Mouse (Mus musculus) adrenal gland, postnatal 14 days (tissue): ENCODE results near the gene Gm49320. TPM values are rescaled to one million over a fixed set of nuclear protein-coding genes. Genes with fewer than 3 reads are reported as not detected.
"Not testable (repeated sequence)": the region's sequence is repeated elsewhere in the genome, so short reads cannot be mapped to it uniquely, and the experiment has no call there.

ENCODE experiments used
- DNase-seq: peaks from one replicate; pipeline ENCODE4 v3.0.0; 2021; ENCODE audit warnings: mixed read lengths
- total RNA-seq: library from RNA; stranded (reverse); gene quantifications from 2 replicates; pipeline ENCODE4 v1.2.3, GENCODE M21; 2021

The Gm49320 gene
- total RNA-seq, 1 experiment from 2014 or later = not detected

DNA sequence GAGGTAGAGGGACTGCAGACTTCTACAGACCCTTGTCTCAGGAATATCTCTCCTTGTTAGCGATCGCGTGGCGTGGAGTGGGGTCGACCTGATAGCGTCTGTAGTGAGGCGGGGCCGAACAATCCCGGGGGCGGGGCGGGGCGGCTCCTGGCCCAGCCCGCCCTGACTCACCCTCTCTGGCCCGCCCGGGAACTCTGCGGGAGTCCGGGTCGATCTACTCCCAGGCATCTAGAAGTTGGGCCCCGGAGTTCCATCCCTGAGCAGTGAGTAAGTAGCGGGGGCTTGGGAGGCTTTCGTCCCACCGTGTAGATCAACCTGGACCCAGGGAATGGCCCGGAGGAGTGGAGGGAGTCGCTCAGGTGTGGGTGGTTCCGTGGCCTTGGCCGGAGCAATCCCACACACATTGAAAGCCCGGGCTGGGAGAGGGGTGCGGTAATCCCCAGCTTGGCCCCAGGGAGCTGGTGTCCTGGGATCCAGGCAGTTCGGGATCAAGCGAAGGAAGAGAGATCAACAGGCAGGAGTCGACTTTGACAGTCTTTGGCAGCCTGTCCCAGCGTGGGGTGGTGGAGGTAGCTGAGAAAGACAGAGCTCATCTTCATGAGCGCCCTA, 11.8 kb upstream of the Gm49320 start, which contains the start of gene Lrrc8e:
Lrrc8e (plus strand) TSS at position 89 of the 609 bp plus-strand sequence.
- peak; percentile 87 for DNase-seq

DNA sequence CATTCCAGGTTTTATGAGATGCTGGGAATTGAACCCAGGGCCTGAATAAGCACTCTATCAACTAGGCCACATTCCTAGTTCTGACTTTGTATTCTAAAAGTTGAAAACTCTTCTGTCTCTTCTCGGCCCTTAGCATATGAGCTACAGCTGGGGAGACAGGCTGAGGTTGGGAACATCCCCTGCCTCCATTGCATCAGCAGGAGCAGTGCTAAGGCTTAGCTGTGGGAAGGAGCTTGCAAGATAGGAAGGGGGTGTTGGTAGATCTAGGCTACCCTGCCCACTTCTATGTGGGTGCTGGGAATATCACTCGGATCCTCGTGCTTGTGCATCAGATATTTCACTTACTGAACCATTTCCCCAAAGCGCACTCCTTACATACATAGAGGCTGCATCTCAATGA, 10.7 kb upstream of the Gm49320 start:
- no peak for DNase-seq

DNA sequence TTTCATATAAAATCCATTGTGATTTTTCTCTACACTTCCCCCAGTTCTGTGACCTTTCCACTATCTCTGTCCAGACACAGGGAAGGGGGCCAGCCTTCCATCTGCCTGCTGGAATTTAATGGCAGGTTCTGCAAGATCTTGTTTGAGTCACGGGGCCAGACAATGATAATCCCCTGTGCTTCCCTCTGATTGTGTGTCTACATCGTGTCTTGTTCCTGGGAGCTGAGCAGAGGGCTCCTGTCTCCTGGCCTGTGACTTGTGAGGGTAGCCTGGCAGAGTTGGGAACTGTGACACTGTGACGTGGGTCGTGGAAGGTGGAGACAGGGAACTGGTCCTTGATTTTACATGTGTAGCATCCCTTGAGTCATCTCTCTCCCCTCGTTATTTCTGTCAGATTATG, 8.9 kb upstream of the Gm49320 start:
- no peak for DNase-seq

DNA sequence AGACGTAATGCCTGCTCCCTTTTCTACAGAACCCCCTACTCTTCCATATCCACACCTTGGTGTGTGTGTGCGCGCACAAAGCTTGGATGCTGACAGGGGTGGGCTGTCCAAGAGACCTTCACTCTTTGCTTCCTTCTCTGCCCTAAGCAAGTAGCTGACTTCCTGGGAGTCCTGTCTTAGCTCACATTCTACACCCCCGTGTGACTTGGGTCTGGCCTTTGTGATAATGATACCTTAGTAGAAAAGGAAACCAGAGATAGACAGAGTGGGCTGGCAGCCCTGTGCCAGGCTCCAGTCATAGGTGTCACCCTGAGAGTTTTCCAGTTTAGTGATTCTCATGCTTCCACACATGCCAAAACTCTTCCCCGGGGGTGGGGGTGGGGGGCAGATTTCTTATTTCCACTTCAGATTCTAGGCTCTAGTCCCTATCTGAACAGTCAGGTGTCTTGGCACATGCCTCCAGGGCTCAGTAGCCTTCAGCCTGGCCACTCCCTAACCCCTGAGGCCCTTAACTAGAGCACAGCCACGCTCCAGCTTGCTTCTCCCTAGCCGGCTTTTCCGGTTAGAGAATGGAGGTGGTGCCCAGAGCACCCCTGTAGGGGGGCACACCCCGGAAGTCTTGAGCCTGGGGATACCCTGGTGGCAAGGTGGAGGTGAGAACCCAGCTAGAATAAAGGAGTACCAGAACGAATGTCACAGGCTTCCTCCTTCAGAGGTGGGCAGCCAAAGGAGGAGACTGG, 7.9 kb upstream of the Gm49320 start:
- no peak for DNase-seq

DNA sequence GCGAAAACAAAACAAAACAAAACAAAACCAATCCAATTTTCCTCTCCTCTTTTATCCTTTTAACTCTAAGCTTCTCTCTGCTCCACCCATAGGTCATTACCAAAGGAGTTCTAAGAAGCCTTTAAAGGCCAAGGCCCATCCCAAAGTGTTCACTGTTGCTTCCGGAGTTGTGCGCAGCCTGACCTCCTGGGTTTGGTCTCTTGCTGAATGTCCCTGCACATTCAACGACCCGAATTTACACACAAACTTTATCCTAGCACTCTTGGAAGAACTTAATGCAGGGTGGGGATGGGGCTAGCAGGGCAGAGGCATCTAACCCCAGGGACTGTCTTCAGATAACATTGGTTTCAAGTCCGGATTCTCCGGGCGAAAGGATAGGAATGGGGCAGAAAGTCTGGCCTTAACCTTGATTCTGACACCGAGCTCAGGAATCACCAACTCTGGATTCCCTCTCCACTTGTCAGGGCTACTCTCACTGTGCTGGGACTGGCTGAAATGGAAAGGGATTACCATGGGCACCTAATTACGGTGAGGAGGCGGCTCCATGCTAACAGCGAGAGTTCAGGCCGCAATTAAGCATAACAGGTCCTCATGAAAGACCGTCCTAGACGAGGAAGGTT, 741 bp upstream of the Gm49320 start:
- DNase-seq = peak; percentile 70

DNA sequence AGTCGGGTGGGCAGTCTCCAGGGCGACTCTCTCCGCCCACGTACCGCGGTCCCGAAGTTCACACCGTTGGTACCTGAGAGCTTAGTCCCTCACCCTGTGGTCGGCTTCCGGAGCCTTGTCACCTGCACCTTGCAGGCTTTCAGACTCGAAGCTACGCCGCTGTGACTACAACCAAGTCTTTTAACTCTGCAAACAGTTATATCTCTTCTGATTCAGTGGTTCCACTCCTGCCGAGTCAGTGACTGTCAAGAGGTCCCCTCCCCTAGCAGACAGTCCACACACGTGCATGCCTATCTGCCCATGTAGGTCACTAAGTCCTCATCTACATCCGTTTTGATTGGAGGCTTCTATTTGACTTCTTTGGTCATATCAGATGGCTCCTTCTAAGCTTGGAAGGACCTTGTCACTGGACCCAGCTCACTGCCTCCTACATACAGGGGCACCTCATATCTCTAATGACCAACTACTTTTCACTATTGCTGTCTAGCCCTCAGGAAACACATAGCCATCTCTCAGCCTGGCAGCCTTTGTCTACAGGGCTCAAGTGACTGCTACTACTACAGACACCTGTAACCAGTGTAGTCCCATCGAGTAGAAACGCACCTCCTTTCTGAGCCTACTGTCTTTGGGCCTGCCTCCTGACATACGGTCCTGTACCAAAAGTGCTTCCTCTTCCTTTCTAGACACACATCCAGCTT, 677 bp downstream of the Gm49320 start:
- DNase-seq = no peak

DNA sequence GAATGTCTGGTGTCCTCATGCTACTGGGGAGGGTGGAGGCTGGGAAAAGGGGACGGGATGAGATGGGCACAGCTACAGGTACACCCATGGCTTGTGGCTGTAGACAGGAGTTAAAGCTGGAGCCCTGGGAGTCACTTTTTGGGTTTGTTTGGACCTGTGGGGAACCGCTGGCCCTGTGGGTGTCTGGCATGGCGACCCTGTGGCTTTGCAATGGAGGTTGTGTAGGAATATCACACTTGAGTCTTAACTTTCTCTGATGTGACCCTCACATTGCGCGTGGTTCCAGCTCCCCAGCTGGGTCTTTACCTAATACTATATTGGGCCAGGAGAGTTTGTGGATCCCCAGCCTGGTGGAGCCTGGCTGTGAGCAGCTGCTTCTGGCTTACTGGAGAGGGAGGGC, 6.4 kb downstream of the Gm49320 start:
- DNase-seq = no peak

DNA sequence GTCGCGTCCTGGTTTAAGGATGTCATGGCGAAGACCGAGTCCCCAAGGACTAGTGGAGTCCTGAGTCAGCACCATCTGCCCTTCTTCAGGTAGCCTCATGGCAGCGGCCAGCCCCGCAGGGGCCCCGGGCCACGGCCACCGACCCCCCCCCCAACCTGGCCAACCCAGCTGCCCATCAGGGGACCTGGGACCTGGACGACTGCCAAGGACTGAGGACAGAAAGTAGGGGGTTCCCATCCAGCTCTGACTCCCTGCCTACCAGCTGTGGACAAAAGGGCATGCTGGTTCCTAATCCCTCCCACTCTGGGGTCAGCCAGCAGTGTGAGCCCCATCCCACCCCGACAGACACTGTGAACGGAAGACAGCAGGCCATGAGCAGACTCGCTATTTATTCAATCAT, 7.1 kb downstream of the Gm49320 start:
- peak; percentile 21 for DNase-seq

DNA sequence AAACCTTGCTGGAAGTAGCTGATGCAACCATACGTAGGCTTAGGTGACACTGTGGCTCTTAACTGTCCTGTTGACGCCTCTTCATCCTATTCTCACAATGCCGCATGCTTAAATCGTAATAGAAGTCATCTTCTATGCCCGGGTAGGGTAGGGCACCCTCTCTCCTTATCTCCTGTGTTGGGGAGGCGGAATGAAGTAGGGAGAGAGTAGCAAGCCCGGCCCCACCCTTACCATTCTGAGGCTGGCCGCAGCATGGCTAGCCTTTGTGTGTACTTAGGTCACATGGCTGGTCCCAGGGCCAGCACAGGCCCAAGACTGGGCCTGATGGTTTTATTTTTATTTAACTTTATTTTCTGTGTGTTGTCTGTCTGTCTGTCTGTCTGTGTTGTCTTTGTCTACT, 8.6 kb downstream of the Gm49320 start:
- no peak for DNase-seq

DNA sequence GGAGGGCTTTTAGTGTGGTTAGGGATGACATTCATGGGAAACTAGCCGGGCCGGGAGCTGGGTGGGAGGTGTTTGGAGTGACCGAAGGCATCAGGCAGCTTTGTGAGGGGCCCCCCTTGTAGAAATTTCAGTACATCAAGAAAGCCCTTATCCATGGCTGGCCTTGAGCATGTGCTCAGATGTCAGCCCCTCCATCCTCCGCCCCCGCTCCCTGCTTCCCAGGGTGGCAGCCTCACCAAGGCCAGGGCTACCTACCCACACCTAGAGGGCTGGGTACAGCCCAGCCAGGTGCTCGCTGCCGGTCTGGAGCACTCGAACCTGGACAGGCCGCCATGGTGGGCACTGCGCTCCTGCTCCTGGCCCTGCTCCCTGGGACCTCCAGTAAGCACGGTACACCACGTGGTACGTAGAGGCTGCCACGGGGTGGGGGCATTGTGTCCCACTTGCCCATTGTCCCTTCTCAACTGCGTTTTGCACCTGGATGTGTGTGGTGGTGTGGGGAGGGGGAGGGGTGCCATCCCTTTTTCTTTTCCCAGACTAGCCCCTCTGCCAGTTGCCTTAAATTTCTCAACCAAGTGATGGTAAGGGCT, 9.4 kb downstream of the Gm49320 start, which contains the start of gene Tgfbr3l:
Tgfbr3l (plus strand) TSS at position 264 of the 590 bp plus-strand sequence.
- peak; percentile 53 for DNase-seq

DNA sequence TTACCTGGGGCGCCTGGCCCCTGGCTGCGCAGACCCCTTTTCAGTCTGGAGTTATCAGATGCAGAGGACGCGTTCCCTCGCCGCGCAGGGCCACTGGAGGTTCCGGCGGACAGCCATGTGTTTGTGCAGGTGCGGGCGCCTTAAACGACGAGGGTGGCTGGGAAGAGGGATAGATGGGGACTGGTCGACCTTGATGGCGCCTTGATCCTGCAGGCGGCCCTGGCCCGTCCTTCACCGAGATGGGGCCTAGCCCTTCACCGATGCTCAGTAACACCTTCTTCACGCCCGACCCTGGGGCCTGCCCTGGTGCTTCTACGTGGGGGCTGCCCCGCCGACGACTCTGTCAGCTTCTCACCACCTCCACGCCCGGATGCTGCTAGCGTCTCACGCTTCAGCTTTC, 10.5 kb downstream of the Gm49320 start:
- DNase-seq = peak; percentile 76

DNA sequence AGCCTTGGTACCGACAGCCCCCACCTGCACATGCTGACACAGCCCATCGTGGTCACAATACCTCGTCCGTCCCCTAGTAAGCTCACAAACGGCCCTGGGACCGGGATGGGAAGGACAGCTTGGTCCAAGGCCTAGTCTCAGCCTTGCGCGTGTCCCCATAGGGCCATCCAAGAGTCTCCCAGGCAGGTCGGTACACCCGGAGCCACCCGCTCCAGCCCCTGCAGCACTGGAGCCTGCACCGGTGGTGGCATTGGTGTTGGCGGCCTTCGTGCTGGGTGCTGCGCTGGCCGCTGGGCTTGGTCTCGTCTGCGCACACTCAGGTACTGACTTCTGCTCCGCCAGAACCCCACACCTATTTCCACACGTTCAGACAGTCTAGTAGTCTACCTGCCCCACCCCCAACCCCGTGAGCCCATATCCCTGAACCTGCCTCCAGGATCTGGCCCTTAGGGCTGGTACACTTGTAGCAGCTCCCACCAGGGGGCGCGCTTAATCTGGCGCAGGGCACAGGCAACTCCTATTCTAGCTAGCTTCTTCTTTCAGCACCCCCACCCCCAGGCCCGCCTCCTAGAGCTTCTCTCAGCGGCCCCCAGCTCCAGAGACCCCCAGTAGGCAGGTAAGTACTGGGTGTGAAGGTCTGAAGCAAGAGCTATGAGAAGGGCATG, 11.8 kb downstream of the Gm49320 start:
- DNase-seq = peak; percentile 94

DNA sequence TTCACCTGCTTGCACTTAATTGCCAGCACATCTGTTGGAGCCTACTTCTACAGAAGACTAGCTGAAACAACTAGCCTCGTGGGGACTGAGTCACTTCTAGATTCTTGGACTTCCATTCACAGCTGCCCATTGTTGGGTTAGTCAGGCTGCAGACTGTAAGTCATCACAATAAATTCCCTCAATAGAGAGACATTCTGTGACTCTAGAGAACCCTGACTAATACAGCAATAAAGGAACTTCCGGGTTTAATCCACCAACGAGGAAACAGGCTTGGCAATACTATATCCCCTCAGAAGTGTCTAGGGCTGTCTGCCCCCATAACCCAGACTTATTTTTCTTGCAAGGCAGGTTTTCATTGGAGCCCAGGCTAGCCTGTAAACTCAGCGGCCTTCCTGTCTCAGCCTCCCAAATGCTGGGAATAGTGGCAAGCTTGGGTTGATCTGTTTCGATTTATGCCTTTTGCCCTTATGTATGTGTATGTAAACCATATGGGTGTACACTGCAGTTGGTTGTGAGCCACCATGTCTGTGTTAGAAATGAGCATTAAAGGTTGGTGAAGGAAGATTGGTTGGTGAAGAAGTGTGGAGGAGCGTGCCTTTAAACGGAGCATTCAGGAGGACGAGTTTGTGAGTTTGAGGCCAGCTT, 13.6 kb downstream of the Gm49320 start:
- peak; percentile 29 for DNase-seq

DNA sequence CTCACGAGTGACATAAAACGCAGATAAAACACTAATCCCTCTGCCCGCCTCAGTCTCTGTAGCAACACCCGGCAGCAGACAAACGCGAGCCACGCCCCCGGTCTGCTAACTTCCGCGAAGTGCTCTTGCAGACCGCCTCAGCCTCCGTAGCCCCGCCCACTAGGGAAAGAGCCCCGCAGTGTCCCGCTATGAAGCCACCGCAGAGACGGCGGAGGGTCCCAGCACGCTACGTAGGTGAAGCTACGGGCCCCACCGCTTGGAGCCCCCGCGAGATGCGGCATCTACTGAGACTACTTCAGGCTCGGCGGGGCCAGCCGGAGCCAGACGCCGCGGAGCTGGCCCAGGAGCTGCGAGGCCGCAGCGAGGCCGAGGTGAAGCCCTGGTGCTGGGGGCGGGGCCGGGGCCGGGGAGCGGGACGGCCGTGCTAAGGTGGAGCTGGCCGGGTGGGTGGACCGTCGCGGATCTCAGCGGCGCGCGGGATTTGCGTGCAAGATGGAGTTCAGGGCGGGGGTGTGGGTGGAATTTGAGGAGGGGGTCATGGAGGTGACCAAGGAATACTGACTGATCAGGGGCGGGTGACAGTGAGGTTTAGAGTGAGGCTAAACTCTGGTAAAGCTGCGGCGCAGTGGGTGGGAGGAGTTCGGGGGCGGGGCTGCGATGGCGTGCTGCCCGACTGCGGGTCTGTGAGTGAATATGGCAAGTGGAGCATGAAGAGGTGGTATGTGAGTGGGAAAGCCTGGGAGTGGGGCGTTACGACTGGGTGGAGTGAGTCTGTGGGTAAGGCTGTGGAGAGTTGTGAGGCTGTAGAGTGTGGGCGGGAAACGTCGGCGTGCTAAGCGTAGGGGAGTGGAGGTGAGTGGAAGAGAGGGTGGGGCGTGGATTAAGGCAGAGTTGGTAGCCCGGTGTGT, 14.5 kb downstream of the Gm49320 start, which contains the start of gene Snapc2:
Snapc2 (plus strand) TSS at position 147 of the 908 bp plus-strand sequence.
- peak; percentile 98 for DNase-seq

DNA sequence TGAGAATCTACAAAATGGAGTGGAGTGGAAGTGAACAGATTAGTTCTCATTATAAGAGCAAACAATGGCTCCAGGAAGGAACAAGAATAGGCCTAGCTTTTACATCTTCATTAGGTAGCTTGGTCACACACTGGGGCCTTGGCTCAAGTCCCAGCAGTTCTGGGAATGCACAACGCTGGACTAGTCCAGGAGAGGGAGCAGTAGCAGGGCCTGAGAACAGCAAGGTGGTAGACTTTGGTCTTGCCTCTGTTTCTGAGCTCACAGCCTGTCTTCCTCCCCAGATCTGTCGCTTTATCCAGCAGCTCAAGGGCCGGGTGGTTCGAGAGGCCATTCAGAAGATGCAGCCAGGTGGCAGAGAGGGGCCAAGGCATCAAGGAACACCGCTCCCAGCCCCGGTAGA, 15.3 kb downstream of the Gm49320 start:
- peak; percentile 77 for DNase-seq

DNA sequence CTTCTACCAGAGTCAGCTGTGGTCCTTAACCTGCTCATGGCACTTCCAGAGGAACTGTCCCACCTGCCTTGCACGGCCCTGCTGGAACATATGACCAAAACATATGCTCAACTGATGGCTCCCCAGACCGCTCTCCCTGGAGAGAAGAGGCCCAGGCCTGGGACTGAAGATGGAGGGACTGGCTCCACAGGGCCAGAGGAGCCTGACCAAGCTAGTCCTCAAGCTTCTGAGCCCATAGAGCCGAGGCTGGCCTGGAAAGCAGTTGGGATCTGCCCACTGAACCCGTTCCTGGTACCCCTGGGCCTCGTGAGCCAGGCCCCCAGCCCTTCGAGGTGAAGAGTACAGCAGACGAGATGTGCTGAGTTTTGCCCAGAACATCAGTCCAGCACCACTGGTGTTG, 16.8 kb downstream of the Gm49320 start:
- DNase-seq = not testable (repeated sequence)

DNA sequence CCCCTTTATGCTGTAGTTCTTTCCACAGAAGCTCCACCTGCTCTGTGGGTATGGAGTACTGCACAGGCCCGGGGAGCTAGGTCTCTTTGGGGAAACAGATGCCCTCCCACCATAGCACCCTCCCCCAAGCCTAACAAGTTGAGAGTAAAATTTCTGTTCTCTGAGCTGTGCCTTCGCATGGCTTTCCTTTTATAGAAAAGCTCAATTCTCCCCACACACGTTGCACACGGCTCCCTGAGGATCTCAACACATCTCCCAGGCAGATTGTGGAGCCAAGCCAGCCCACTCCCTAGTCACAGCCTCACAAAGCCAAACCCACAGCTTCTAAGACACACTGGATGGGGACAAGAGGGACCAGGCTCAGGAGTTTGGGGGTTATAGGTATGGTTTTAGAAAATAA, 18.2 kb downstream of the Gm49320 start:
- DNase-seq = no peak

DNA sequence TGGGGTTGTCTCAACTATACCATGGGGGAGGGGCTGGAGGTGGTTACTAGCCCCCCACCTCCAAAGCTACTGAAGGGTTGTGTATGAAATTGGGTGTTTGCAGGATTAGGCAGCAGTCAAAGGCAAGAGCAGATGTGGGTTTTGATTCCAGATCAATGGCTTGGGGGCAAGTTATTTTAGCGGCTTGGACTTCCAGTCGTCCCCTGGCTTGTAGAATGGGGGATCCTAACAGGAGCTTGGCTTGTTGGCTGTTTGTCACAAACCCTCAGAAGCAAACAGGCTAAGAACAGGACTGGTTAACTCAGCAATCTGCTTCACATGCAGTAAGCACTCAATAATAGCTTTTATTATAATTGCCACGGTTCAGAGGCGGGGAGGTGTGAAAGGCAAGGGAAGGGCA, 18.7 kb downstream of the Gm49320 start:
- DNase-seq = no peak

DNA sequence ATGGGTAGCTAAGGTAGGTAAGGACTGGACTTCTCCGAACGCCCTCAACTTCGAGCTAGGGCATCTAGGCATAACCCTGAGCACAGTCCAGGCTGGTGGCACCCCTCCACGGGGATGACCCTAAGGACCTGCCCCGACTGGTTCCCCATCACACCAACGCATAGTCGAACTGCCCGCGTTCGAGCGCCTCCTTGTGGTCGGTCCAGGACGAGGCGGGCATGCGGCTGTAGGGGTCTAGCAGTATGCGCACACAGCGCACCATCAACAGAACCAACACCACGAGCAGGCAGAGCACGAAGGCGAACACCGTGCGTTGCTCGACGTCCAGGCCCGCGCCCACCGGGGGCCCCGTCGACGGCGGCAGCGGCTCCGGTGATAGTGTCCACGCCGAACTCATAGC, 19.6 kb downstream of the Gm49320 start:
- peak; percentile 90 for DNase-seq

DNA sequence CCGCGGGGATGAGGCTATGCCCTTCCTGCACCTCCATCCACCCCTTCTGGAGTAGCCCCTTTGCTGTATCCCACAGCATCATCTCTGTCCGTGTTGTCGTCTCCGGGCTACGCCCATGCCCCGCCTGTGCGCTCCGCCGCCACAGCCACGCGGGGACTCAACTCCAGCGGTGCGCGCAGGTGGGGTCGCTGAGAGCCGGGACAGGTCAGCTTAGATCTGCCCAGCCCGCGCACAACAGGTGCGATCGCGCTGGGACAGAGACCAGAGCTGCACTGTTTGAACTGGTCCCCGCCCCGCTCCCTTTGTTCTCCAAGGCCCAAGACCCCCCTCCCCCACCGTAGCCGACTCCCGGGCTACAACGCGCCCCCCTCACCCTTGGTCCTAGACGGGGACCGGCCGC, 20.0 kb downstream of the Gm49320 start:
- peak; percentile 67 for DNase-seq
